Mouse (Mus musculus) cerebellum, postnatal 36 days (tissue): ENCODE results near the gene Foxp1.
A peak's percentile ranks its signal among the peaks of the same experiment; 100 is the strongest.

ENCODE experiments used
- DNase-seq, 2 experiments: peaks; one replicate each; pipeline ENCODE4 v3.0.0; 2021 to 2022; ENCODE audit warnings: mixed read lengths in 2 of 2

Foxp1 gene

GRCm38 (mm10) chr6:99007542-99007941 lies 515.0 kb downstream of the Foxp1 start:
- no peak for DNase-seq

GRCm38 (mm10) chr6:99004255-99004997 lies 518.1 kb downstream of the Foxp1 start:
- no peak for DNase-seq

GRCm38 (mm10) chr6:99003108-99003709 lies 519.3 kb downstream of the Foxp1 start:
- no peak for DNase-seq

- DNase-seq: no peak
These were observed 520.9 kb downstream of the Foxp1 start for GRCm38 (mm10) chr6:99001637-99002036.

GRCm38 (mm10) chr6:98998971-98999932 lies 523.3 kb downstream of the Foxp1 start:
- DNase-seq: peak; percentile 15 to 22

- no peak for DNase-seq
These were observed 524.8 kb downstream of the Foxp1 start for GRCm38 (mm10) chr6:98997742-98998141.

- no peak for DNase-seq
These were observed 525.7 kb downstream of the Foxp1 start for GRCm38 (mm10) chr6:98996822-98997221.

- DNase-seq: no peak
These were observed 526.2 kb downstream of the Foxp1 start for GRCm38 (mm10) chr6:98996346-98996745.

- no peak for DNase-seq
These were observed 526.8 kb downstream of the Foxp1 start for GRCm38 (mm10) chr6:98995681-98996080.

- DNase-seq: no peak
These were observed 527.6 kb downstream of the Foxp1 start for GRCm38 (mm10) chr6:98994902-98995301.

- peak; percentile 24 to 29 for DNase-seq
These were observed 528.3 kb downstream of the Foxp1 start for GRCm38 (mm10) chr6:98994104-98994787.

GRCm38 (mm10) chr6:98993231-98993630 lies 529.3 kb downstream of the Foxp1 start:
- no peak for DNase-seq

GRCm38 (mm10) chr6:98992772-98993147 lies 529.8 kb downstream of the Foxp1 start:
- DNase-seq: no peak

GRCm38 (mm10) chr6:98991900-98992771 lies 530.4 kb downstream of the Foxp1 start:
- no peak for DNase-seq

- DNase-seq: no peak
These were observed 534.9 kb downstream of the Foxp1 start for GRCm38 (mm10) chr6:98987533-98988169.

GRCm38 (mm10) chr6:98985452-98985851 lies 537.1 kb downstream of the Foxp1 start:
- DNase-seq: no peak

GRCm38 (mm10) chr6:98984626-98985025 lies 537.9 kb downstream of the Foxp1 start:
- DNase-seq: no peak

- DNase-seq: no peak
These were observed 538.5 kb downstream of the Foxp1 start for GRCm38 (mm10) chr6:98984026-98984425.

GRCm38 (mm10) chr6:98983311-98983838 lies 539.1 kb downstream of the Foxp1 start:
- DNase-seq: no peak

GRCm38 (mm10) chr6:98981265-98981664 lies 541.3 kb downstream of the Foxp1 start:
- no peak for DNase-seq

GRCm38 (mm10) chr6:98980432-98980831 lies 542.1 kb downstream of the Foxp1 start:
- no peak for DNase-seq
